Mouse (Mus musculus): ENCODE results near the gene Hnrnpf.
A peak's percentile ranks its signal among the peaks of the same experiment; 100 is the strongest.

The Hnrnpf gene

GRCm38 (mm10) chr6:117891369-117892160 is 8.6 kb upstream of the Hnrnpf start:
- no peak for DNase-seq (ENCODE audit: low read depth)

DNA sequence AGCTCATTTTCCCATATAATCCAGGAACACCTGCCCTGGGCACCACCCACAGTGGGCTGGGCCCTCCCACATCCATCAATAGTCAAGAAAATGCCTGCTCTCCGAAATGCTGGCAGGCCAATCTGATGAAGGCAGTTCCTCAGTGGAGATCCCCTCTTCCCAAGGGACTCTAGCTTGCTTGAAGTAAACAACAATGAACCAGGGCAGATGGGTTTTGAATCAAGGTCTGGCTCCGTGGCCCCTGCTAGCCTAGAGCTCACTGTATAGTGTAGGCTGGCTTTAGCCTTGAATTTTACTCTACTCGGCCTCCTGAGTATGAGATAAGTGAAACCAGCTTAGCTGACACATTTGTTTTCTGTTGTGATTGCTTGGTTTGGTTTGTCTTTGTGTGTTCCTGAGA is 7.7 kb upstream of the Hnrnpf start:
- DNase-seq (ENCODE audit: low read depth): no peak

DNA sequence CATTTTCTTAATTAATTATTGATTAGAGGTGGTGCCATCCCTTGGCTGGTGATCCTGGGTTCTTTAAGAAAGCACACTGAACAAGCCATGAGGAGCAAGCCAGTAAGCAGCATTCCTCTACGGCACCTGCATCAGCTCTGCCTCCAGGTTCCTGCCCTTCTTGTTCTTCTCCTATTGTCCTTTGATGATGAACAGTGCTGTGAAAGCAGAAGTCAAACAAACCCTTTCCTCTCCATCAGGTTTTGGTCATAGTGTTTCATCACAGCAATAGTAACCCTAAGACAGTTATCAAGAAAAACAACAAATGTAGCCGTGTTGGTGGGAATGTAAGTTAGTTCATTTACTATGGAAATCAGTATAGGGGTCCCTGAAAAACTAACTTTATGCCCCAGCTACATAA is 6.7 kb upstream of the Hnrnpf start:
- DNase-seq (ENCODE audit: low read depth): no peak

DNA sequence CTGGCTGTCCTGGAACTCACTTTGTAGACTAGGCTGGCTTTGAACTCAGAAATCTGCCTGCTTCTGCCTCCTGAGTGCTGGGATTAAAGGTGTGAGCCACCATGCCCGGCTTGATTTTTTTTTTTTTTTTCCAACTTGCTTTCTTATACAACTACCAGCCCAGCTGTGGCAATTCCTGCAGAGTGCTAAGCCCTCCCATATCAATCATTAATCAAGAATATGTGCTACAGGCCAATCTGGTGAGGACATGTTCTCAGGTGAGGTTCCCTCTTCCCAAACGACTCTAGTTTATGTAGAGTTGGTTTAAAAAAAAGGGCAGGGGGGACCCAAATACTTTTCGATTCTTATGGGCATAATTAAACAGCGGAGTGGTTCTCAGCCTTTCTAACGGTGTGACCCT is 2.3 kb upstream of the Hnrnpf start:
- DNase-seq (ENCODE audit: low read depth): no peak

DNA sequence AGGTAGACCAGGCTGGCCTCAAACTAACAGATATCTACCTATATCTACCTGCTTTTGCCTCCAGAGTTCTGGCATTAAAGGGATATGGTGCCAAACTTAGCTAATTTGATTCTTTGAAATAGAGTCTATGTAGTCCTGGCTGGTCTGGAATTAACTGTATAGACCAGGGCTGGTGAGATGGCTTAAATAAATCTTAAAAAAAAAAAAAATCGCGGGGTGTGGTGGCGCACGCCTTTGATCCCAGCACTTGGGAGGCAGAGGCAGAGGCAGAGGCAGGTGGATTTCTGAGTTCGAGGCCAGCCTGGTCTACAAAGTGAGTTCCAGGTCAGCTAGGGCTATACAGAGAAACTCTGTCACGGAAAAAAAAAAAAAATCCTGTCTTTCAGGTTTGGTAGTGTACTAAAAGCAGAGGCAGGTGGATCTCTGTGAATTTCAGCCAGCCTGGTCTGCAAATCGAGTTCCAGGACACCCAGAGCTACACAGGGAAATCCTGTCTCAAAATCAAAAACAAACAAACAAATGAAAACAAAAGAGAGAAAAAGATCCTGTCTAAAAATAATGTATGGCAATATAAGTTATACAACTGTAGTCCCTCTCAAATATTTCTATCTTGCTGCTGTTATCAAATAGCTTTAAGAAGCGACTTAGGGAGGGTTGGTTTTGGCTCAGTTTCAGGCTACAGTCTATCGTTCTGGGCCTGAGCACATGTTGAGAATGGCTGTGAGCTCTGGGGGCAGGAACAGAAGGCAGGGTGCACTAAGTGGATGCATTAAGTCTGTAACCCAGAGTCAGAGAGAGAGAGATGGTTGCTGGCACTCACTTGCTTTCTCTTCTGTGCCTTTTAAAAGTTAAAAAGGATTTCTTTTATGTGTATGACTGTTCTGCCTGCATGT is 1.6 kb downstream of the Hnrnpf start:
- no peak for DNase-seq (ENCODE audit: low read depth)

DNA sequence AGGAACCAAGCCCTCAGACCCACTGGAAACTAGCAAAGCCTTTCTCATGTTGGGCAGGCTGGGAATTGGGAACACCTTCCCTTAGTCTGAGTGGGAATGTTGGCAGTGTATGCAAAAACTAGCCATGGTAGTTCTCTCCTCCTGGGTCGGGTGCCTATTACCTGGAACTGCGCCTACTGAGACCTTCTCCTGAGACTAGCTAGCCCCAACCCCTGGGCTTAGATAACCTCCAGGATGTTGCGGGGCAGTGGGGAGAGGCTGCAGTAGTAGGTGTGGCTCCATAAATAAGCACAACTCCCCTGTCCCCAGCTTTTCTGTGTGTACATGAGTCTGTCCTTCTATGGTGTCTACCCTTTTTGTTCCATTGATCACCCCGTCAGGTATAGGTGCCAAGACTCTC is 2.4 kb downstream of the Hnrnpf start:
- DNase-seq (ENCODE audit: low read depth): no peak

DNA sequence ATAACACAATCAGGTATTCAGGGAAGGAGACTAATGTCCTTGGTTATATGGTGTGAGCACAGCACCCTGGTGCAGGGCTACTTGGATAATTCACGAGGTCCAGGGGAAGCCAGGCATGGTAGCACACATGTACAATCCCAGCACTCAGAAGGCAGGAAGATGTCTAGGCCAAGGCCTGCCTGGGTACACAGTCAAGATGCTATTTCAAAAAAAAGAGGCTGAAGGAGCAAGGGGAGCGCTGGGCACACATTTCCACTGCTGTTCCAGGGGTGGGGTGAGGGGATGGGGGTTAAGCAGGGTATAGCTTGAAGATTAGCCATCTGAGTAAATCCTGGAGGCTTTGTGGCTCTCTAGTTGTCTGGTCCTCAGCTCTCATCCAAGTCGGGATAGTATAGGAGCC is 3.7 kb downstream of the Hnrnpf start:
- DNase-seq (ENCODE audit: low read depth): no peak

- no peak for DNase-seq (ENCODE audit: low read depth)
Observed at GRCm38 (mm10) chr6:117905260-117905930, 5.3 kb downstream of the Hnrnpf start.

DNA sequence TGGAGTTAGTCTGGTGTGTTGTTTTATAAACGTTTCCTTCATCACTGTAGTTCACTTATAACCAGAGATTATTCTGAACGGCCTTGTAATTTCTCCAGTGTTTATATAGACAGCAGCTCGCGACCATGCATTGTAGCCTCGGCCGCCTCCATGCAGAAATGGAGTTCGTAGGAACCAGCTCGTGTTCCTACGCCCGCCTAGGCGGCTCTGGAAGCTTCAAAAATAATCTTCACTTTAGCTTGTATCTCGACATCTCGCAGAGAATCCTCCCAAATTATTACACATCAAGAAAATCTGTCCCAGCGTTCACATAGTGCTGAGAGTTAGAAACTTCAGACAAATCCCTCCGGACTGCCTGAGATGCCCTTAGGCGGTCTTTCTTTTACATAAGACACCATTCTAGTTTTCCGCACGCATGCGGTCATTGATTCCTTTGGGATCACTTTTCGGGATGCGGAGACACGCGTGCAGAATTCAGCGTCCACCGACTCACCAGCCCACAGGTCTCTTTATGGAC is 5.9 kb downstream of the Hnrnpf start:
- DNase-seq (ENCODE audit: low read depth): peak; percentile 85

DNA sequence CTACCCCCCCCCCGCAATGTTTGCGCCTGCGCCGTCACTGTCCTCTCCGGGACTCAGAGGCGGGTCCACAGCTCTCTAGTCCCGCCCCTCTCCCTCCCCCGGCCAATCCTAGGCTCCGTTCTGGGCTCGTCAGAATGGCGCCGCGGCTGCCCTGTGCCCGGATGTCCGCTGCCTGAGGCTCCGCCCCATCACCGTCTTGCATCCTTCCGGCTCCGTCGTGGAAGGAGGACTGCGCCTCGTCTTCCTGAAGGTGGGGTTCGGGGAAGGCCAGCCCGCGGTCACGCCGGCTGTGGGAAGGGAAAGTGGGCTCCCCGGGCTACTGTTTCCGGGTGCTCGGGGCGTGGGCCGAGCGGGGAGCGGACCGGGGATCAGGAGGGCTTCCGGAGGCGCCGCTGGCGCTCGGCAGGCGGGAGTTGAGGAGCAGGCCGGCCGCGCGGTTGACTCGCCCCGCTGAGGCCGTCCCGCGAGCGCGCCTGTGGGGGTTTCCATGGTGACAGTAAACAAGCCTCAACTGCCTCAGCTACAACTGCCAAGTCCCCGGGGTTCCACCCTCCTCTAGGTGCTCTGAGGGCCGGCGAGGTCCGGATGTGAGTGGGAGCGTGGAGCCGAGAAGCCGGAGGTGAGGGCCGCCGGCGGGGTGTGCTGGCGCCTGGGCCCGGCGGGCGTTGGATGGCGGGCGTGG is 6.6 kb downstream of the Hnrnpf start:
- peak; percentile 100 for DNase-seq (ENCODE audit: low read depth)

- DNase-seq (ENCODE audit: low read depth): peak; percentile 98
Observed at GRCm38 (mm10) chr6:117907301-117907978, 7.3 kb downstream of the Hnrnpf start.

GRCm38 (mm10) chr6:117907979-117908355 is 7.8 kb downstream of the Hnrnpf start:
- DNase-seq (ENCODE audit: low read depth): no peak

- peak; percentile 45 for DNase-seq (ENCODE audit: low read depth)
Observed at GRCm38 (mm10) chr6:117908424-117908900, 8.3 kb downstream of the Hnrnpf start.

- no peak for DNase-seq (ENCODE audit: low read depth)
Observed at GRCm38 (mm10) chr6:117910120-117910661, 10.1 kb downstream of the Hnrnpf start.

- DNase-seq (ENCODE audit: low read depth): no peak
Observed at GRCm38 (mm10) chr6:117914541-117914940, 14.4 kb downstream of the Hnrnpf start.

- no peak for DNase-seq (ENCODE audit: low read depth)
Observed at GRCm38 (mm10) chr6:117916205-117916736, 16.1 kb downstream of the Hnrnpf start.

DNA sequence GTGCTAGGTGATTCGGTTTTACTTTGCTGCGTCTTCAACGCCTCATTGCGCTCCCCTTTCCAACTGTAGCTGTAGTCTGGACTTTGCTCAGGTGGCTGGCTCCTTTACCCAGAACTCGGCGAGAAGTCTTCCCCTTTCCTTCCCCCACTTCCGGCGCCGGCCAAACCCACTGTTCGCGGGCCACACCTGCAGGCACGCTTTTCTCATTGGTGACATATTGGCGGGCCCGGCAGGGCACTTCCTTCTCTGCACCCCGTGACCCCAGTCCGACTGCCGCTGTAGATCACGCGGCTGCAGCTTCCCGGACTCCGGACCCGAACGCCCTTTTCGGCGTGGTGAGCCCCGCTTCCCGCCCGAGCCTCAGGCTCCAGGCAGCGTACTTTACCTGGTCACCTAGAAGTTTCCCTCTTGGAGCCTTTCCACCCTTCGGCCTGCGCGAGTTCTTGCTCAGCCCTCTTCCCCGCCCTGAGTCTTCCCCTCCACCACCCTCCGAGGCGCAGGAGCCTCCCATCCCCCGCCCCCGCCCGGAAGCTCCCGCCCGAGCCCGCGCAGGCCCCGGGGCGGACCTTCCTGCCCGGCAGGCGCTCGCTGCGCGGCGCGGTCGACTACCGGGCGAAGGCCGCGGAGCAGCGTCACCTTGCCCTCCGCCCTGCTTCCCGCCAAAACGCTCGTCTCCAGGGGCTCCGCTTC is 16.8 kb downstream of the Hnrnpf start:
- DNase-seq (ENCODE audit: low read depth): peak; percentile 91

DNA sequence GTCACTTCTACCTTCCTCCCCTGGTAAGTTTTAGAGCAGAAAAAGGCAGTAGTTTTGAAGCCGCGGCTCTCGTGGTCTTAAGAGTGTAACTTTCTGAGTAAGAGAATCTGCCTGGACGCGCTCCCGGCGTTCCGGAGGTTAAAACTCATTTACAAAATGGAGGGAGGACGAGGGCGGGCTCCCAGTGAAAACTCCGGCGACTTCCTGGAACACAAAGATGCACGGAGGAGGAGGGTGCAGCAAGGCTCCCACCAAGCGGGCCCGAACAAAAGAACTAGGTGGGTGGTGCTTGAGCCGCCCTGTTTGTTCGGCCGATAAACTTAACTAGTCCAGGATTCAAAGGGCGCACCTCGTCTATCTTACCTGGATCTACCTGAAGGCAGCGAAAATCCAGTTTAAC is 17.5 kb downstream of the Hnrnpf start:
- DNase-seq (ENCODE audit: low read depth): peak; percentile 87

DNA sequence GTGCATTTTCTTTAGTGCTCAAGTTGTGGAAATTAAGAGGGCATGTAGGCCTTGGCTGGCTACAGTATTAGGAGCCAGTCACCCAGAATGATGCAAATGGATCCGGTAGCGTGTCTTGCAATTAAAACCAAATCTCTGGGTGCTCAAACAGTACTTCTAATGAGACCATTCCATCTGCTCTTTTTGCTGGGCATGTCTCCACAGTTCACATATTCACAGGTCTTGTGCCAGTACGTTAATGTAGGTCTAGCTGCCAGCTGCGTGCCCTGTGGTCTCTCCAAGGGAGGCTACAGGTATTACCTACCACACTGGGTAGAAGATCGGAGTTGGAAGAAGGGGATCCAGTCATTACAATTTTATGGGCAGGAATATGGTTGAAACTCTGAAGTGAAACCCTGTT is 17.9 kb downstream of the Hnrnpf start:
- no peak for DNase-seq (ENCODE audit: low read depth)

Data from NIH3T3 (cell line).